Mouse (Mus musculus) gastrocnemius, adult 18-20 months (tissue): Measurements from ENCODE around the gene B3gnt2. TPM values are rescaled to one million over a fixed set of nuclear protein-coding genes. Genes with fewer than 3 reads are reported as not detected.

Source experiments
- DNase-seq: peaks from one replicate; pipeline ENCODE4 v3.0.0; 2021; ENCODE audit warnings: low spot score
- total RNA-seq, 2 experiments: library from RNA; stranded (reverse); gene quantifications; 2 replicates each; pipeline ENCODE4 v1.2.3; 2021

Gene B3gnt2
- total RNA-seq, 2 experiments from 2014 or later: 1.0 to 2.2 TPM

- no peak for DNase-seq
These were observed 42.4 kb downstream of the B3gnt2 start for GRCm38 (mm10) chr11:22818371-22818770.

DNA sequence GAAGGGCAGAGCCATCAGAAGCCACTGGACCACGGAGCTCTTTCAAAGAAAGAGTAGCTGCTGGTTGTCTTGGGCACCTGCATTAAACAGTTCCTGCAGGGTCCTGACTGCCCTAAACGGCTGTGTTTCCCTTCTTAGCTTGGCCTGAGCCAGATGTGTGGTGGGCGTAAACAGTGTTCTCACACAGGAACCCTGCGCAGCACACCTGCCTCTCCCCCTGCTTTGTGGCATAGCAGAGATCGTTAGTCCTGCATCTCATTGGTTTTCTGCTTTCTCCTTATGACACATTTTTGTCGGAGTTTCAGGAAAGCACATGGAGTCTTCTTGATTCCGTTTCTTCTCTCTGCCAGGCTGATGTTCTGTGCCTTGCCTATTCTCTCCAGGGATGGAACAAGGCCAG is 44.9 kb downstream of the B3gnt2 start:
- DNase-seq: no peak

DNA sequence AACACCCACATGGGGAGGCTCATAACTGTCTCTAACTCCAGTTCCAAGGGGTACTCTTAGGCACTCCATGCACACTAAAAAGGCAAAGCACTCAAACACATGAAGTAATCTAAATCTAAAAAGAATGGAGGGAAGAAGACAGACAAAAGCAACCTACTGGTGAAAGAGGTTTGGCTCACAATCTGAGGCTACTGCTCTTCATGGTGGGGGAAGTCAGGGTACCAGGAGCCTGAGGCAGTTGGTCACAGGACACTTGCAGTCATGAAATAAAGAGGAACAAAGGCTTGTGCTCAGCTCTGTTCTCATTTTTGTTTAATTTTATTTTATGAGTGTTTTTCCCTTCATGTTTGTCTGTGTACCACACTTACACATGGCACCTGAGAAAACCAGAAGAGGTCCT is 45.6 kb downstream of the B3gnt2 start:
- no peak for DNase-seq

DNA sequence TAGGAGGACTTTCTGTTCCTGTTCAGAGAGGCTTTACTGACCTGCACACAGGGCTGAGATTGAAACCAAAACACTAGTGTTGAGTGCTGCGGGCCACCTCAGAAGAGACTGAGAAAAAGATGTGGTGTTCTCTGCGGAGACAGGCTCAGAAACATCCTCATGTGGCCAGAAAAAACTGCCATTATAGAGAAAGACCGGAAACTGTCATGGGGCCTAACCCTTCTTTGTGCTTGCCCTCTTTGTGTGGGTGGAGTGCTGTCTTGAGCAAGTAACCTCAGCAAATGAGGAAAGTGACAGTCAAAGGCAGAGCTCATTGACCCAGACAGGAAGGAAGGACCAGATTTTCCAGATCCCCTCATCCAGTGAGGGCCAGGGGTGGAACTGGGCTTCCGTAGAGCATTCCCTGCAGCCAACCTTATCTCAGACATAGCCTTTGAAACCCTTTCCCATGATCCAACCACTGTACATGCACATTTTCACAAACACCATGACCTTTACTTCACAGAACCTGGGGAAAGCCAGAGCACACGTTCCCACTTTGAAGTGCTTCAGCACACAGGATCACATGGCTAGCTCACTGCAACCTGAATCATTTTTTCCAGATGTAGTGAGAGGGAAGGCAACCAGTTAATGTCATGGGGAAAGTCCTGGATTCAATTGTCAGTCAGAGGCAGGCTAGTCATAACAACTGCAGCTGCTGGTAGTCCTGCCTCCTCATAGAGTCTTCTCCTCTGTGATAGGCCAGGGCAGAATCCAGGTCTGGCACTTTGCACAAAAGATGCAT is 46.6 kb downstream of the B3gnt2 start:
- no peak for DNase-seq

GRCm38 (mm10) chr11:22813427-22813826 is 47.3 kb downstream of the B3gnt2 start:
- DNase-seq: no peak

GRCm38 (mm10) chr11:22811413-22811812 is 49.3 kb downstream of the B3gnt2 start:
- no peak for DNase-seq

GRCm38 (mm10) chr11:22809465-22810096 is 51.2 kb downstream of the B3gnt2 start:
- no peak for DNase-seq

DNA sequence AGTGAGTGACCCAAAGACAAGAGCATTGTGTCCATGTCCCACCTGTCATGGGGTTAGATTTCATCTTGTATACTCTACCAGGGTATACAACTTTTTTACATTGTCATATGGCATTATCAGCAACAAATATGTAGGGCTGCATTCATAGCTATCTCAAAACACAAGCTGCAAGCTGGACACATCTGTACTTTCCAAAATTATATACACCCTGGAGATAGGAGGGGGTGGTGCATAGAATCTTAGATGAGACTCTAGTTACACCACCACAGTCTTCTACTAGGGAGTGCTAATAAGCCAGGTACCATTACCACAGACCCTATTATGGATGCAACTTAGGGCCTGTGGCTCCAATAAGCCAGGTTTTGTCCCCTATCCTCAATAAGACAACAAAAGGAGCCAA is 52.7 kb downstream of the B3gnt2 start:
- no peak for DNase-seq

- DNase-seq: no peak
These were observed 55.6 kb downstream of the B3gnt2 start for GRCm38 (mm10) chr11:22805171-22805570.

DNA sequence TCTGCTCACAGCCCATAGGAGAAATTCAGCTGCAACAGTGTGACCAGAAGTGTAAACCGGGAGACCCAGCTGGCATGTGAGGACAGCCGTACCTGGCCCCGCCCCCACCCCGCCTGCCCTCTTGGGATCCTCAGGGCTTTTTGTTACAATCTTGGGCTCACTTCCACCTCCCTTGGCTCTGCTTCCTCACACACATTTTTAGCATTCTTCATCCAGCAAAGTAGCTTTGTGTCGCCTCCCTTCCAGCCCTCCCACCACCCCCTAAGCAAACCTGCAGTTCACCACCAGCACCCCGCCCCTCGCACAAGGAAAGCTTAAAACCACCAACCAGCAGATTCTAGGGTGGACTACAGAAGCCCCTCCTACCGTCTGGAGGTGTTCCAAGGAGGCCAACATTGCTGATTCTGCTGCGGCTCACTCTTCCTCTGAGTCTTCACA is 60.8 kb downstream of the B3gnt2 start:
- DNase-seq: no peak

DNA sequence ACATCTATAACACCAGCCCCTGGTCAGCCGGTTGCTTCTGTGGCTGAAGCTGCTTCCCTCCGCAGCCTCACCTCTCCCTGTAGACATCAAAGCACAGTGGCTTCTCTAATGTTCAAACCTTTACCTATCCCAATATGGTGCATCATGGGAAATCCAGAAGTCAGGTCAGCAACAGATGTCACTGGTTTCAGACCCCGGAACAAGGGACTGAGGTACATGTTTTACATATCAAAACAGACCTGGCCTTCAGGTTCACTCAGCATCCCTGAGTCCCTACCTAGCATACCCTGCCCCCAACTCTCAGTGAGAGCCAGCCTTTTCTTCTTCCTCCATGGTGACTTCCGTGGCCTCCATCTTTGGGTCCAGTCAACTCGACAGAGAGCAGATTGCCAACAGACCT is 61.8 kb downstream of the B3gnt2 start:
- no peak for DNase-seq

DNA sequence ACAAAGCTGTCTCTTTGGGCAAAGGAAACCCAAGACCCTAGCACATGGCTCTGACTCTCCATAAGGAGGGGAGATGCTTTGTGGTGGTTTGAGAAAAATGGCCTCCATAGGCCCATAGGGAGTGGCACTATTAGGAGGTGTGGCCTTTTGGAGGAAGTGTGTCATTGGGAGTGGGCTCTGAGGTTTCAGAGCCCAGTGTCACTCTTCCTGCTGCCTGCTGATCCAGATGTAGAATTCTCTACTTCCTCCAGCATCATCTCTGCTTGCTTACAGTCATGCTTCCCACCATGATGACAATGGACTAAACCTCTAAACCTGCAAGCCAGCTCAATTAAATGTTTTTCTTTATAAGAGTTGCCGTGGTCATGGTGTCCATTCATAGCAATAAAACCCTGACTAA is 66.0 kb downstream of the B3gnt2 start:
- no peak for DNase-seq

DNA sequence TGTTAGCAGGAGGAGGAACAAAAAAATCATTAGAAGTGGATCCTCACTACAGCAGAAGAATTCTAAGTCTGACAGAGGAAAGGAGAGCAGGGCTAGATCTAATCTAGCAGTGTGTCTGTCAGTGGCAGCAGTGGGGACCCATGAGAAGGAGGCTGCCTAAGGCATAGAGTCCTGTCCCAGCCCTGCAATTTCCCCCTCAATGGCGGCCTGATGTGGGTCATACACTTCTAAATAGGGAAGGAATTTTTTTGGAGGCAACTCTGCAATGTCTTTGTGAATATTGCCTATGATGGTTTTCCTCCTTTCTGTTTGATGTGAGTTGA is 66.9 kb downstream of the B3gnt2 start:
- no peak for DNase-seq

- DNase-seq: no peak
These were observed 67.4 kb downstream of the B3gnt2 start for GRCm38 (mm10) chr11:22793176-22793880.

- DNase-seq: no peak
These were observed 68.6 kb downstream of the B3gnt2 start for GRCm38 (mm10) chr11:22792149-22792548.

GRCm38 (mm10) chr11:22791726-22792125 is 69.0 kb downstream of the B3gnt2 start:
- DNase-seq: no peak

- DNase-seq: no peak
These were observed 72.9 kb downstream of the B3gnt2 start for GRCm38 (mm10) chr11:22787833-22788232.

DNA sequence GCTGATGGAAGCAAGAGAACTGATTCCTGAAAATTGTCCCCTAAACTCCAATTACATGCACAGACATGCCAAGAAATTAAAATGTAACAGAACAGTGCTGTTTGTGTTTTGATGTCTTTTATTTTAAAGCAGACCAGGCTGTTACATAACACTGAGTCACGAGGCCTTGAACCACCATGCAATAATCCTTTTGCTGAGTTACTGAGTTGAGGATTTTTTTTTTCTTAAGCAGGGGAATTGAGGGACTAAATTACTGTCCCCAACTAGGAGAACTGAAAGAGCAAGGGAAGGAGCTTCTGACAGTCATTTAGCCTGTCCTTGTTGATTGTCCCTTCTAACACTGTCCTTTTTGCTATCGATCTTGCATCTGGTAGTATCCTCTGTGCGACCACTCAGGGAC is 76.3 kb downstream of the B3gnt2 start:
- no peak for DNase-seq

- DNase-seq: no peak
These were observed 78.0 kb downstream of the B3gnt2 start for GRCm38 (mm10) chr11:22782705-22783124.

DNA sequence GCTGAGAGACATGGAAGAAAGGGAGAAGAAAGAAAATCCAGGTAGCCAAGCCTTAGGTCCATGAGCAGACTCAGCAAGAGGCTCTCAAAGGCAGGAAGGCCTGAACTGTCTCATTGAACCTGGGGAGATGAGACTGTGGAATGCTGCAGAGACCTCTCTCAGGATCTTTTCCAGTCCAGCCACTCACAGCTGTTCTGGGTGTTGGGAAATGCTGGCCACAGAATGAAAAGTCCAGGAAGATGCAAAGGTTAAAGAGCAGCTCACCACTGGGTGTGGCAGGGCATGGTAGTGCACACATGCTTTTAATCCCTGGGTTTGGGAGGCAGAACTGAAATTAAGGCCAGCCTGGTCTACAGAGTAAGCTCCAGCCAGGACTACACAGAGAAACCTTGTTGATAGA is 79.6 kb downstream of the B3gnt2 start:
- DNase-seq: no peak

- no peak for DNase-seq
These were observed 80.0 kb downstream of the B3gnt2 start for GRCm38 (mm10) chr11:22780761-22781160.

DNA sequence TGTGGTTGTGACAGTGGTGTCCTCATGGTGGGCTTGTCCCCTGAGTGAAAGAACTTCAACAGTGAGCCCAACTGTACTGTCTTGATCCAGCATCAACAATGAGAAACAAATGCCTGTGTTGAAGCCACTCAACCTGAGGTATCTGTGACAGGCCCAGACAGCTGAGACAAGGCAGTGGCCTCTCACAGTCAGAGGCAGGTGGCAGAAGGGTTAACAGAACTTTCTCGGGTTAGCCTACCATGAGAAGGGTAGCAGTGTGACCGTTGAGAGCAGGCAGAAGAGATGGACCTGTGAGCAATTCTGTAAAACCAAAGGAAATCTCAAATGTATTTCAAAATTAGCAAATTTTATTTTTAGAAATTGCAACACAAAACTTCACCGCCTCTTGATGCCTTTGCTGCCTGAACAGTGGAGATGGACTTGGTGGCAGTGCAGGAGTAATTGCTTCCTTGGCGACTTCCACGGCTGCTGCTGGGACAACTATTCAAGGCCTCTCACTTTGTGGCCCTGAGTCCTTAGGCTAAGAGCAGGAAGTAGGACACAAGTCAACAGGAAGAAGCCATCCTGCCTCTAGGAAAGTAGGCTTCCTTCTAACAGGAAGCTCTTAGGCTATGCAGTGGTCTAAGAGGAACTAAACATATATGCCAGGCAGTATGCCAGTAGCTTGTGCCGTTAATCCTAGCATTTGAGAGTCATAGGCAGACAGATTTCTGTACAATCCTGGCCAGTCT is 80.8 kb downstream of the B3gnt2 start:
- no peak for DNase-seq
